Mouse (Mus musculus) bone marrow macrophage, adult 2 months (primary cell): ENCODE data around the gene Anks3. TPM values are rescaled to one million over a fixed set of nuclear protein-coding genes. Genes with fewer than 3 reads are reported as not detected.

ENCODE experiments used
- H3K27ac ChIP-seq: 2 replicates; pipeline ENCODE4 v1.5.1; 2012; ENCODE audit warnings: low read depth, low read length; ENCODE audit not compliant: insufficient read depth
- H3K4me1 ChIP-seq: 2 replicates; pipeline ENCODE4 v1.6.1; 2012; ENCODE audit warnings: low read length; ENCODE audit not compliant: control insufficient read depth, insufficient read depth
- H3K4me3 ChIP-seq: 2 replicates; pipeline ENCODE4 v1.5.1; 2012; ENCODE audit warnings: mild to moderate bottlenecking, low read length, moderate library complexity; ENCODE audit not compliant: insufficient read depth
- CTCF ChIP-seq: IDR thresholded peaks from 2 replicates; pipeline ENCODE4 v1.5.1; 2012; ENCODE audit warnings: low read depth, mild to moderate bottlenecking, low read length, moderate library complexity
- POLR2A ChIP-seq: IDR thresholded peaks from 2 replicates; pipeline ENCODE4 v1.6.1; 2012; ENCODE audit warnings: mild to moderate bottlenecking, low read depth, low read length, borderline replicate concordance
- polyA plus RNA-seq: library from polyadenylated mRNA; stranded (reverse); fragments of >200 nt; gene quantifications from 2 replicates; pipeline ENCODE4 v1.2.4, GENCODE M21; 2012; ENCODE audit not compliant: missing spikeins, insufficient read depth, insufficient read length

The Anks3 gene
- polyA plus RNA-seq, 1 experiment: 44.2 TPM

- H3K27ac ChIP-seq: no peak overlapping the region
- no peaks in the 10 kb centered on the region for H3K4me1 ChIP-seq
- no peak for TF ChIP-seq POLR2A
- no peak for TF ChIP-seq CTCF
- H3K4me3 ChIP-seq: no peak overlapping the region
Observed at GRCm38 (mm10) chr16:4998984-4999383, 35.0 kb upstream of the Anks3 start.

DNA sequence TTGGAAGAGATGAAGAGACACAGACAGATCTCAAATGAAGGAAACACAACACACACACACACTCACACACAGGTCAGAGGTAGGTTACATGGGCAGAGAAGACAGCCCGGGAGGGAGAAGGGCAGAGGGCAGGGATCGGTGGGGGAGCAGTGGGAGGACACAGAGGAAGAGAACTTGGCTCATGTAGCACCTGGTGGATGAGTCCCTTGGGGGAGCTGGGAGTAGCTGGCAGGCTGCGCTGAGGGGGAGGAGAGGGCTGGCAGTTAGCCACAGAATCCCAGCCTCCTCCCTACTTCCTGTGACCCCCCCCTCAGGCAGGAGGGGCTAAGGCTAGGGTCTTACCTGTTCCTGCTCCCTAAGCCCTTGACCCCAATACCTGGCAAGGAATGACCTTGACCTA is 33.5 kb upstream of the Anks3 start, which contains the start of gene Sept12:
Gene Sept12 (minus strand): TSS at position 300 of the 400 bp plus-strand sequence.
- TF ChIP-seq POLR2A (no peak), CTCF (no peak)
- Histone ChIP-seq H3K4me1 (no peaks in the 10 kb centered on the region), H3K27ac (no peak within 1 kb of the TSS)

DNA sequence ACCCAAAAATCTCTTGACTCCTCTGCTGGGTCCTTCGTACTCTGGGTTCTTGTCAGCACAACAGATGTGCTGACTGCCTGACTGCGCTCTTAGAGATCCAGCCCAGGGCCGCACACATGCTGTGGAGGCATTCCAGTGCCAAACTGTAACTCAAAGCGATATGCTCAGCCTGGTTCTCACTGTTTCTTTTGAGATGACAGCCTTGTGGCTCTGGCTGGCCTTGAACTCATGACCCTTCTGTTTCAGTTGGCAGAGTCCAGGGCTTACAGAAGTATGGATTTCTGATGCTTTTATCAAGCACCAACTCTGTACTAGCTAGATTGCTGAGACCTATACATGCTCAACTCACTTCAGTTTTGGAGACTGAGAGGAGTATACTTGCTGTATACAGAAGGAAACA is 29.3 kb upstream of the Anks3 start:
- TF ChIP-seq CTCF (no peak), POLR2A (no peak)
- Histone ChIP-seq H3K4me1 (no peaks in the 10 kb centered on the region), H3K27ac (no peak overlapping the region), H3K4me3 (no peak overlapping the region)

More for the DNA sequence above, 33.5 kb upstream of the Anks3 start, which contains the start of gene Sept12:
- H3K4me3 ChIP-seq: no peak within 1 kb of the TSS

DNA sequence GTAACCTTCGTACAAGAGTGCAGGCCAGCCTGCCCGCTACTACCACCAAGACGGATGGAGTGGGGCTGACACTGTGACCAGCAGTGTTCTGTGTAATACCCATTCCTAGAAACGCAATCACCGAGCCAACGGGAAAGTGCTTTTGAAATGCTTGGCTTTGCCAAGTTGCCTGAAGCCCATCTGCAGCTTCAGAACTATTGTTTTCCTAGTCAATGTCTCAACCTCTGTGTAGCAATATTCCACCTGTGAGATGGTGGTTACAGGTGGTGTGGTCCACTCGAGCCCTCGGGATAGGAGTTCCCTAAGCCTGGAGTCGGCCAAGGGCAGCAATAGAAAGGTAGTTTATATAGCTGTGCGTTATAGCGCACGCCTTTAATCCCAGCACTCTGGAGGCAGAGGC is 20.7 kb upstream of the Anks3 start:
- Histone ChIP-seq H3K4me1 (peaks cover 12% of the 10 kb centered on the region), H3K4me3 (no peak overlapping the region), H3K27ac (no peak overlapping the region)
- TF ChIP-seq CTCF (no peak), POLR2A (no peak)

DNA sequence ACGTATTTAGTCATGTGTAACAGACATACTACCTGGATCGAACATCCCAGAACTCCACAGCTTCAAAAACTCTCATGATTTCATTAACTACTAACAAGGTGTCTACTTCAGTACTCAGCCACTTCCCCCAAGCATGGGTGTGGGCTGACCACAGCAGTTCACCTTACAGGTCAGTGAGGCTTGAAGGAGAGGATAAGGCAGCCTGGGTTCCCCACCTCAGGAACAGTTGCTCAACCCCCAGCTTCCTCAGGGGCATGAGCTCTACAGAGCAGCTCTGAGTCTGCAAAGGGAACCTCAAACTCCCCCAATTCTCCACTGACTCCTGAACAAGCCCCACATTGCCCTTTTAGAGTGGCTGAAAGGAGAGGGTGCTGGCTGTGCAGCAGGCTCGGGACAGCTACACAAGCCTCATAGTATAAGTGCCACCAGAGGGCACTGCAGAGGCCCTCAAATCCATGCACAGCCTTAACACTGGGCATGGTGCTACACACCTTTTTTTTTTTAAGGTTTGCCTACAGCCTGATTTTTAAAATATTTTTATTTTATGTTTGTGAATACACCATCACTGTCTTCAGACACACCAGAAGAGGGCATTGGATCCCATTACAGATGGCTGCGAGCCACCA is 15.9 kb upstream of the Anks3 start:
- Histone ChIP-seq H3K27ac (no peak overlapping the region), H3K4me1 (peaks cover 12% of the 10 kb centered on the region), H3K4me3 (no peak overlapping the region)
- peak; percentile 48; the same call in 1 of the 2 replicates for TF ChIP-seq CTCF
- no peak for TF ChIP-seq POLR2A

DNA sequence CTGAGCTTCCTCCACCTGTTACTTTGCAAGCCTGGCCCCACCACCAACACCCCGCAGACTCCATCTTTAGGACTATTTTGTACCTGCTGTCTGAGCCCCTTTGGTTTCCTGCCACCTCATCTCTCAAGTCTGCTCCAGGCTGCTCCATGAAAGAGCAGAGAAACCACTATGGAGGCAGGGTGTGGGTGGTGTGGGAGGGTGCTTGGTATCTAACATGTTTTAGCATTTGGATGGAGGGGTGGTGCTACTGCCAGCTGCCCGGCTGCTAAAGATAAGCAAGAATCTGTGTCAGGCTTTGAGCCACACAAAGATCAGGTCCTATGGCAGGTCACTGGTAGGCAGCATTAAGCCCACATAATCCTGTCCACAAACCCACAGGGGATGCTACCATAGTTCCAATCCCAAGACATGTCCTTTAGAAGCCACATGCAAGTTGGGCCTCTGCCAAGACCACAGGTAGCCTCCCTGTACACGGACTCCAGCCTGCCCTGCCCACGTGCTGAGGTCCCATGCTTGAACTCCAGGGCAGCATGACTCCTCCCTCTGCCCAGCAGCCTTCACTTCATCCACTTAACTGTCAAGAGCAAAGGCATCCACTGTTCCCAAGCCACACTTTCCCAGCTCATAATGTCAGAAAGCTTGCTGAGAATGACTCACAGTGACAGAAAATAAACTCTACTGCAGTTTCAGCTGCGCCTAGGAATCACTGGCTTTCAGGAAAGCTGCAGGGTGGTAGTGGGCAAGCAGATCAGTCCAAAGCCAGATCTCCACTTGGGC is 14.5 kb upstream of the Anks3 start:
- no peak overlapping the region for H3K27ac ChIP-seq
- no peak overlapping the region for H3K4me3 ChIP-seq
- peaks cover 11% of the 10 kb centered on the region for H3K4me1 ChIP-seq
- TF ChIP-seq POLR2A (no peak), CTCF (no peak)

- no peak overlapping the region for H3K4me3 ChIP-seq
- no peak overlapping the region for H3K27ac ChIP-seq
- TF ChIP-seq POLR2A (no peak), CTCF (no peak)
- H3K4me1 ChIP-seq: peaks cover 4% of the 10 kb centered on the region; the same call in 1 of the 2 replicates
Observed at GRCm38 (mm10) chr16:4976180-4976579, 12.2 kb upstream of the Anks3 start.

DNA sequence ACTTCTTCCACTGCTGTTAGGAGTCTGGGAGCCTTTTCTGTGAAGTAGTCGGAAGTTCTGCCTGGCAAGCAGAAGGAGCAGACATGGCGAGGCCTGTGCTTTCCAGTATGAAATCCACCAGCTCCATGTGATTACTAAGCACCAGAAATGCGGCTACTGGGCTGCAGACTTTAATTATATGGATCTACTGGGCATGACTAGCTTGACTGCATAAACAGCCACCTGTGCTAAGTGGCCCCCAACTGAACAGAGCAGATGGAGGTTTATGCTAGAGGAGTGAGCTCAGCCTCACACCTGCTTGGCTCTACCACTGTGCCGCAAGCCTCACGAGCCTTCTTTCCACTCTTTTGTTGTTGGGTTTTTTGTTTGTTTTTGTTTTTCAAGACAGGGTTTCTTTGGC is 10.5 kb upstream of the Anks3 start:
- Histone ChIP-seq H3K4me3 (no peak overlapping the region), H3K27ac (no peak overlapping the region), H3K4me1 (peaks cover 9% of the 10 kb centered on the region)
- TF ChIP-seq CTCF (no peak), POLR2A (no peak)

DNA sequence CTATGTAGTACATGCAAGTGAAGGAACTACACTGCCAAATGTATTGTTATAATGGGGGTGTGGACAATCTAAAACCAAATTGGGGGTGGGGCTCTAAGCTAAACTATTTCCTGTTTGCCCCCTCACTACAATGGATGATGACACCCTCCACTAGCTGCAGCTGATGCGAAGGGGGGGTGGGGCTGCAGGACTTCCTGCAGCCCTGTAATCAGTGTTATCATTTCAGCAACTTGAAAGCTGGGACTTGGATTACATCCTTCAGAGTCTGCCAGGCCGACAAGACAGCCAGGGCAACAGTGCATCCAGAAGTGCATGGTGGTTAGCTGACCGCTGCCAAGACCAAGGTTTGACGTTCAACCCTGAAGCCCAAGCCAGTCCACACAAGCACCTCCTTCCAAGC is 7.6 kb upstream of the Anks3 start:
- H3K4me3 ChIP-seq: no peak overlapping the region
- no peak for TF ChIP-seq CTCF
- H3K27ac ChIP-seq: no peak overlapping the region
- H3K4me1 ChIP-seq: peaks cover 17% of the 10 kb centered on the region

GRCm38 (mm10) chr16:4969055-4969843 is 5.2 kb upstream of the Anks3 start:
- peaks cover 23% of the 10 kb centered on the region for H3K4me1 ChIP-seq
- peak overlapping the region; percentile 41 for H3K27ac ChIP-seq
- TF ChIP-seq CTCF (no peak), POLR2A (no peak)
- H3K4me3 ChIP-seq: no peak overlapping the region
